Comparison of ENCODE assay signal across 26 mouse cellular contexts in the genomic region with DNA sequence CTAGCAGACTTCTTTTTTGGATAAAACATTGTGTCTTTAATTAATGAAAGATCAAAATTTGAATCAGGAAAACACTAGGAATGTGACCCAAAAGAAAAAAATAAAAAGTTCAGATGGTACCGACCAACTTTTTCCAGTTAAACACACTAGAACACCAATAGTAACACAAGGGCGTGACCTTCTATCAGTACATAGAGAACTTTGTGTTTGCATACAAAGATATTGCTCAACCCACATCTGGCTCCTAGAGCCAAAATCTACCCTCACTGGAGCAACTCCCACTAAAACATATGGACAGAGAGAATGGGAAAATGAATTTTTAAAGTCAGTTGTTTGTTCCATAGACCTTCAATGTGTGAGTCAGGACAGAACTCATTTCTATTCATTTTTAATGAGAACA. TPM values are rescaled to one million over a fixed set of nuclear protein-coding genes. Genes with fewer than 3 reads are reported as not detected.
DNase-seq lines count a peak whose midpoint lies in the region; ATAC-seq lines count a peak whose summit lies in the region.
"Had no signal": no experiment of that assay in that cellular context is flagged by ENCODE, and none has a peak within 500 bp of the region (broad histone marks: within the 10 kb centered on the region; RNA-seq: fewer than 3 reads in every experiment).

No protein-coding gene starts in this region.

- DNase-seq in frontal cortex, postnatal 10 days (ENCODE audit: low spot score in 2 of 2): no peak
- DNase-seq in liver, embryonic 13.5 days: no peak
- DNase-seq in lung, postnatal 25 days (ENCODE audit: low spot score): peak; percentile 13
- no peak for DNase-seq in lung, postnatal 10 days
- no peak for DNase-seq in kidney, adult 18-20 months
- DNase-seq in c-Kit-positive CD71-positive TER-119-positive erythroid progenitor cells, embryonic 14.5 days (ENCODE audit: low spot score): no peak
- DNase-seq: adrenal gland, postnatal 10 days; cerebellum, adult 11-12 months; cerebellum, adult 8-10 months; cerebellum, postnatal 10 days; cerebellum, postnatal 36 days; embryo, embryonic 11 days; gastrocnemius, adult 2 months; gastrocnemius, postnatal 14 days; heart, adult 11 months had no signal

- no peaks in the 10 kb centered on the region; the same call in 1 of the 2 replicates for H3K4me1 ChIP-seq in liver, embryonic 13.5 days (replicated peaks)
- H3K4me1 ChIP-seq in liver, embryonic 12.5 days: no peaks in the 10 kb centered on the region
- H3K4me1 ChIP-seq: embryonic facial prominence, embryonic 10.5 days; embryonic facial prominence, embryonic 13.5 days; forebrain, embryonic 12.5 days; forebrain, embryonic 15.5 days; hindbrain, embryonic 12.5 days; hindbrain, embryonic 15.5 days had no signal

- WGBS in liver, embryonic 13.5 days (ENCODE audit: insufficient replicate concordance): 63% methylated on average over 2 of the region's 2 CpGs
- WGBS in liver, embryonic 12.5 days (ENCODE audit: insufficient replicate concordance): 64% methylated on average over 2 of the region's 2 CpGs

- H3K27me3 ChIP-seq in liver, embryonic 13.5 days: no peaks in the 10 kb centered on the region
- no peaks in the 10 kb centered on the region for H3K27me3 ChIP-seq in liver, embryonic 12.5 days (replicated peaks)
- H3K27me3 ChIP-seq: embryonic facial prominence, embryonic 13.5 days; forebrain, embryonic 12.5 days; forebrain, embryonic 15.5 days; hindbrain, embryonic 12.5 days; hindbrain, embryonic 15.5 days; Patski had no signal

- H3K27ac ChIP-seq in liver, embryonic 13.5 days: no peak overlapping the region
- no peak overlapping the region for H3K27ac ChIP-seq in liver, embryonic 12.5 days
- H3K27ac ChIP-seq: embryonic facial prominence, embryonic 10.5 days; embryonic facial prominence, embryonic 13.5 days; forebrain, embryonic 12.5 days; forebrain, embryonic 15.5 days; gastrocnemius, adult 2 months; hindbrain, embryonic 12.5 days; hindbrain, embryonic 15.5 days had no signal

- no peak overlapping the region for H3K4me3 ChIP-seq in liver, embryonic 13.5 days (replicated peaks)
- no peak overlapping the region for H3K4me3 ChIP-seq in liver, embryonic 12.5 days
- H3K4me3 ChIP-seq: embryonic facial prominence, embryonic 10.5 days; embryonic facial prominence, embryonic 13.5 days; erythroblast, embryonic 14.5 days; forebrain, embryonic 12.5 days; forebrain, embryonic 15.5 days; gastrocnemius, adult 2 months; hindbrain, embryonic 12.5 days; hindbrain, embryonic 15.5 days had no signal

- H3K9me3 ChIP-seq in liver, embryonic 13.5 days (replicated peaks): no peaks in the 10 kb centered on the region
- no peaks in the 10 kb centered on the region for H3K9me3 ChIP-seq in liver, embryonic 12.5 days (replicated peaks)
- H3K9me3 ChIP-seq: embryonic facial prominence, embryonic 10.5 days; embryonic facial prominence, embryonic 13.5 days; forebrain, embryonic 12.5 days; forebrain, embryonic 15.5 days; hindbrain, embryonic 12.5 days; hindbrain, embryonic 15.5 days had no signal

- H3K9ac ChIP-seq in liver, embryonic 13.5 days: no peak overlapping the region
- no peak overlapping the region for H3K9ac ChIP-seq in liver, embryonic 12.5 days
- H3K9ac ChIP-seq: embryonic facial prominence, embryonic 13.5 days; forebrain, embryonic 12.5 days; forebrain, embryonic 15.5 days; hindbrain, embryonic 12.5 days; hindbrain, embryonic 15.5 days had no signal

- H3K4me2 ChIP-seq in liver, embryonic 13.5 days: no peak overlapping the region
- no peak overlapping the region for H3K4me2 ChIP-seq in liver, embryonic 12.5 days
- H3K4me2 ChIP-seq: embryonic facial prominence, embryonic 13.5 days; forebrain, embryonic 12.5 days; forebrain, embryonic 15.5 days; heart, embryonic 11.5 days; hindbrain, embryonic 12.5 days; hindbrain, embryonic 15.5 days had no signal

- H3K36me3 ChIP-seq in liver, embryonic 13.5 days: no peaks in the 10 kb centered on the region
- H3K36me3 ChIP-seq in liver, embryonic 12.5 days: no peaks in the 10 kb centered on the region
- H3K36me3 ChIP-seq: embryonic facial prominence, embryonic 10.5 days; embryonic facial prominence, embryonic 13.5 days; forebrain, embryonic 12.5 days; forebrain, embryonic 15.5 days; hindbrain, embryonic 12.5 days; hindbrain, embryonic 15.5 days had no signal

- peak; percentile 71 for ATAC-seq in frontal cortex, adult (ENCODE audit: low TSS enrichment)
- peak; percentile 58; the same call in 1 of the 2 replicates for ATAC-seq in liver, embryonic 13.5 days (ENCODE audit: low read depth)
- no peak for ATAC-seq in liver, embryonic 12.5 days
- ATAC-seq: forebrain, embryonic 15.5 days; Patski had no signal

RNA-seq across cellular contexts. Expression of a gene that starts 50.7 kb away (rescaled TPM):
- 2.8 and 3.0 TPM in 2 replicates for polyA plus RNA-seq in liver, embryonic 13.5 days (2015; fragmentation: Nextera tagmentation; extraction: Ambion mirVana)
- 3.7 and 4.7 TPM in 2 replicates for polyA plus RNA-seq in liver, embryonic 12.5 days (2016; fragmentation: Nextera tagmentation; extraction: Ambion mirVana)
